Mouse (Mus musculus) liver, postnatal 0 days (tissue): Measurements from ENCODE around the gene Plch2. TPM values are rescaled to one million over a fixed set of nuclear protein-coding genes. Genes with fewer than 3 reads are reported as not detected.

ENCODE experiments used
- ATAC-seq: fragments of 200-750 bp; cut with Nextera tagmentation; 2 replicates; pipeline ENCODE4 v1.8.0; 2017; ENCODE audit warnings: mild to moderate bottlenecking, moderate library complexity
- DNase-seq: peaks from one replicate; pipeline ENCODE4 v3.0.0-alpha.2; 2016
- H3K27ac ChIP-seq: fragments of 300-500 bp; sonication (generic); 2 replicates; pipeline ENCODE4 v1.5.1; 2014; ENCODE audit warnings: antibody characterized with exemption, moderate library complexity, mild to moderate bottlenecking, low read depth
- H3K27me3 ChIP-seq: fragments of 300-500 bp; sonication (generic); 2 replicates; pipeline ENCODE4 v1.6.1; 2014; ENCODE audit warnings: low read length, control low read depth, mixed read lengths; ENCODE audit not compliant: insufficient read depth
- H3K36me3 ChIP-seq: fragments of 300-500 bp; sonication (generic); replicated peaks from 2 replicates; pipeline ENCODE4 v1.6.1; 2014; ENCODE audit warnings: mild to moderate bottlenecking, control low read depth, low read length, moderate library complexity, mixed read lengths; ENCODE audit not compliant: insufficient read depth
- H3K4me1 ChIP-seq: fragments of 300-500 bp; sonication (generic); 2 replicates; pipeline ENCODE4 v1.6.1; 2014; ENCODE audit warnings: antibody characterized with exemption, mild to moderate bottlenecking, control low read depth; ENCODE audit not compliant: insufficient read depth
- H3K4me2 ChIP-seq: fragments of 300-500 bp; sonication (generic); 2 replicates; pipeline ENCODE4 v1.6.1; 2014; ENCODE audit warnings: low read depth, mild to moderate bottlenecking, low read length, moderate library complexity, mixed read lengths
- H3K4me3 ChIP-seq: fragments of 300-500 bp; sonication (generic); 2 replicates; pipeline ENCODE4 v1.5.1; 2014; ENCODE audit warnings: low read depth, low read length
- H3K9ac ChIP-seq: fragments of 300-500 bp; sonication (generic); replicated peaks from 2 replicates; pipeline ENCODE4 v1.6.1; 2014; ENCODE audit warnings: mild to moderate bottlenecking, moderate library complexity
- H3K9me3 ChIP-seq: fragments of 300-500 bp; sonication (generic); 2 replicates; pipeline ENCODE4 v1.6.1; 2016; ENCODE audit warnings: mild to moderate bottlenecking, control low read depth, low read length, mixed read lengths
- CTCF ChIP-seq: sonication (generic); IDR thresholded peaks from 2 replicates; pipeline ENCODE4 v1.5.1; 2016; ENCODE audit warnings: antibody characterized with exemption, low read depth
- EP300 ChIP-seq: IDR thresholded peaks from 2 replicates; pipeline ENCODE4 v1.6.1; 2016; ENCODE audit warnings: antibody characterized with exemption, low read depth, mild to moderate bottlenecking
- WGBS: fragments of 180-500 bp; shearing (Covaris S2); extraction: QIAGEN DNeasy Blood & Tissue Kit; methylation state at CpG from one replicate; pipeline ENCODE4 v1.1.7; 2014; ENCODE audit not compliant: insufficient replicate concordance; 5-methylcytosine and 5-hydroxymethylcytosine counted together
- polyA plus RNA-seq: library from polyadenylated mRNA; unstranded; fragments of >200 nt; fragmentation: Nextera tagmentation; extraction: Ambion mirVana; gene quantifications from 2 replicates; pipeline ENCODE4 v1.2.1, GENCODE M21; 2015

Gene Plch2
- polyA plus RNA-seq, 1 experiment from 2014 or later = not detected

- Histone ChIP-seq H3K27ac (no peak overlapping the region), H3K36me3 (no peaks in the 10 kb centered on the region), H3K4me1 (peaks cover 12% of the 10 kb centered on the region; the same call in 1 of the 2 replicates), H3K9ac (no peak overlapping the region), H3K27me3 (peaks cover 54% of the 10 kb centered on the region), H3K4me3 (no peak overlapping the region), H3K4me2 (no peak overlapping the region), H3K9me3 (no peaks in the 10 kb centered on the region)
- DNase-seq (no peak), ATAC-seq (no peak)
- 44% methylated on average over 14 of the region's 14 CpGs for WGBS
- TF ChIP-seq EP300 (no peak), CTCF (no peak)
Observed at GRCm38 (mm10) chr4:154948066-154948939, 108.3 kb downstream of the Plch2 start.

GRCm38 (mm10) chr4:154946319-154946718 lies 110.3 kb downstream of the Plch2 start:
- H3K36me3 ChIP-seq = no peaks in the 10 kb centered on the region
- no peaks in the 10 kb centered on the region for H3K9me3 ChIP-seq
- 4% methylated on average over 8 of the region's 8 CpGs for WGBS
- no peak overlapping the region for H3K27ac ChIP-seq
- TF ChIP-seq CTCF (no peak), EP300 (no peak)
- no peak overlapping the region for H3K9ac ChIP-seq
- H3K27me3 ChIP-seq = peaks cover 34% of the 10 kb centered on the region
- H3K4me1 ChIP-seq = peaks cover 12% of the 10 kb centered on the region; the same call in 1 of the 2 replicates
- no peak overlapping the region for H3K4me3 ChIP-seq
- H3K4me2 ChIP-seq = peak overlapping the region; percentile 48
- ATAC-seq (peak; percentile 74), DNase-seq (peak; percentile 50)

GRCm38 (mm10) chr4:154944121-154944590 lies 112.4 kb downstream of the Plch2 start:
- Histone ChIP-seq H3K27me3 (peaks cover 15% of the 10 kb centered on the region), H3K4me1 (peaks cover 12% of the 10 kb centered on the region; the same call in 1 of the 2 replicates), H3K4me3 (no peak overlapping the region), H3K27ac (peak overlapping the region; percentile 41), H3K9me3 (no peaks in the 10 kb centered on the region), H3K36me3 (no peaks in the 10 kb centered on the region), H3K9ac (no peak overlapping the region), H3K4me2 (no peak overlapping the region)
- WGBS = 21% methylated on average over 2 of the region's 2 CpGs
- peak; percentile 76 for DNase-seq
- peak; percentile 93 for ATAC-seq
- TF ChIP-seq EP300 (peak; percentile 32; the same call in 1 of the 2 replicates), CTCF (peak; percentile 99)

DNA sequence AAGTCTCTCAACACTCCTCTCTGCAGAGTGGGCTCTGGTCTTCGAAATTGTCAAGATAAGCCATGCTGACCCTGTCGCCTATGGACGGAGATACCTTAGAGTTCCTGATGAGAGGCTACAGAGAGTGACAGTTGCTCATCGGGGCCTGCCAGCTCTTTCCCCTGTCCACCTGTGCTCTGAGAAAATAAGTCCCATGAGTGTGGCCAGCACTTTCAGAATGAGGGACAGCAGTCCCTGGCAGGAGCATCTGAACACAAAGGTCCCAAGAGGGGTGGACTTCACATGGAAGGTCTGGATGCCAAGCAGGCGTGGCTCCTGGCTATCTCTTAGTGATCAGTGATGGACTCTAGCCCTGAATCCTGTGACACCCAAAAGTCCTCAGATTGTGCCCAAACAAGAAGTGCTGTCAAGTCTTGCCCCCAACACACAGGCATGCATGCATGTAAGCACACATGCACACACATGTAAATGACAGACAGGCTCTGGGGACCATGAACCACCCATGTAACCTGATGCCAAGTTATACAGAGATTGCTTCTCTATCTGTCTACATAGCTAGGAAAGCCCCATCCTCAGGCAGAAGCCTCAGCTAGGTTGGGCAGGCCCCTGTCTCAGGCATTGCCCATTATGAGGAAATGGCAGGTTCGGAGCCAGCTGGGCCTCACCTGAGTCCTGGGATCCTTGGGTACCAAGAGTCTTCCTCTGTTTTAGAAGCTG lies 113.1 kb downstream of the Plch2 start:
- WGBS = 75% methylated on average over 6 of the region's 6 CpGs
- Histone ChIP-seq H3K4me1 (peaks cover 12% of the 10 kb centered on the region; the same call in 1 of the 2 replicates), H3K9me3 (no peaks in the 10 kb centered on the region), H3K27ac (peak overlapping the region; percentile 41), H3K27me3 (peaks cover 8% of the 10 kb centered on the region; the same call in 1 of the 2 replicates), H3K4me2 (no peak overlapping the region), H3K4me3 (no peak overlapping the region), H3K9ac (no peak overlapping the region), H3K36me3 (no peaks in the 10 kb centered on the region)
- ATAC-seq = no peak
- TF ChIP-seq EP300 (no peak), CTCF (no peak)
- DNase-seq = no peak

DNA sequence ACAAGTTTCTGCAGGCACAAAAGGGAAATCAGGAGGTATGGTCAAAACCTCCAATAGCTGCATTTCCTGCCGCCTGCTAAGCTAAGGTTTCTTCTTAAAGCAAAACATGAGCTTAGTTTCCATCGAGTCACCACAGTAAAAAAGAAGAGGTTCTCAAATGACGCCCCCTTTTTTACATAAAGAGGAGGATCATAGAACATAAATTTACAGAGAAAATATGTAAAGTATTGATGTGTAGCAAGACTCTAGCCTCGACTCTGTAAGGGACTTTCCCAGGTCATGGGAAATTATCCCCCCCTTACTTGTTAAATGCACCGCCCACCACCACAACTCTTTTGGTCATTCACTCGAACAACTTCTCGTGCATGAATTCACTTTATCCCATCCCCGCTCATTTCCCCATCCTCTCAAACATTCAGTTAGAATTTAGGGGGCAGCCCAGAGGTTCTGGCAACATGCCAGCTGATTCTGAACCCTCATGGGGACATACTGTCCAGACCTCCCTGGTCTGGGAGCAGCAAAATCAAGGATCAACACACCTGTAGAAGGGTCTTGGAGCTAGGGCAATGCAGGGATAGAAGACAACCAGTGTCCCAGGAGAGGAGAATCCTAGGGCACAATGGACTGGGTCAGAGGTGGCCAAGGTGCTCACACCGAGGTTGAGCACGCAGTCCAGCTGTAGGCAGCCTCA lies 113.8 kb downstream of the Plch2 start:
- 75% methylated on average over 10 of the region's 10 CpGs for WGBS
- DNase-seq (no peak), ATAC-seq (no peak)
- Histone ChIP-seq H3K27me3 (0 out of 2 replicates have a peak, but pooled peaks cover 2% of the 10 kb centered on the region), H3K4me2 (no peak overlapping the region), H3K9ac (no peak overlapping the region), H3K9me3 (no peaks in the 10 kb centered on the region), H3K4me1 (peaks cover 12% of the 10 kb centered on the region; the same call in 1 of the 2 replicates), H3K27ac (no peak overlapping the region), H3K36me3 (no peaks in the 10 kb centered on the region), H3K4me3 (no peak overlapping the region)
- no peak for TF ChIP-seq EP300
